In genomic region chr4:130166592-130166991, GRCm38 (mm10) we compare ENCODE assay signal across 16 mouse cellular contexts. TPM values are rescaled to one million over a fixed set of nuclear protein-coding genes. Genes with fewer than 3 reads are reported as not detected.
DNase-seq lines count a peak whose midpoint lies in the region; ATAC-seq lines count a peak whose summit lies in the region.
"Had no signal": no experiment of that assay in that cellular context is flagged by ENCODE, and none has a peak within 500 bp of the region (broad histone marks: within the 10 kb centered on the region; RNA-seq: fewer than 3 reads in every experiment).

No protein-coding gene starts in this region.

- H3K4me3 ChIP-seq in liver, embryonic 12.5 days = no peak overlapping the region
- no peak overlapping the region for H3K4me3 ChIP-seq in embryonic facial prominence, embryonic 14.5 days (ENCODE audit: low read depth, low read length)
- H3K4me3 ChIP-seq: erythroblast, embryonic 14.5 days had no signal

- intact Hi-C loops in heart, postnatal 36 days (cut with DNase I) = no loop called here

- peak; percentile 50 to 60 for DNase-seq in heart, adult 18-20 months
- DNase-seq in heart, postnatal 36 days = no peak
- DNase-seq in liver = no peak
- DNase-seq in embryonic facial prominence, embryonic 14.5 days (ENCODE audit: low spot score) = no peak
- DNase-seq in kidney, postnatal 25 days = peak; percentile 31 to 54
- DNase-seq in layer of hippocampus, postnatal 36 days = no peak
- DNase-seq: cerebellum, adult 18-20 months; gastrocnemius, postnatal 36 days had no signal

- H3K27me3 ChIP-seq in liver, embryonic 12.5 days (replicated peaks) = peaks cover 84% of the 10 kb centered on the region
- peaks cover 5% of the 10 kb centered on the region for H3K27me3 ChIP-seq in embryonic facial prominence, embryonic 14.5 days (replicated peaks; ENCODE audit: control insufficient read depth, insufficient read depth, low read length)

- no peaks in the 10 kb centered on the region for H3K9me3 ChIP-seq in liver, embryonic 12.5 days (replicated peaks)
- no peaks in the 10 kb centered on the region for H3K9me3 ChIP-seq in embryonic facial prominence, embryonic 14.5 days (ENCODE audit: control insufficient read depth, low read length)
- H3K9me3 ChIP-seq: midbrain, embryonic 13.5 days had no signal

- peaks cover 27% of the 10 kb centered on the region; the same call in 1 of the 2 replicates for H3K36me3 ChIP-seq in liver, embryonic 12.5 days
- no peaks in the 10 kb centered on the region for H3K36me3 ChIP-seq in embryonic facial prominence, embryonic 14.5 days (ENCODE audit: control insufficient read depth, insufficient read depth, low read length)
- H3K36me3 ChIP-seq: midbrain, embryonic 13.5 days had no signal

- peaks cover 32% of the 10 kb centered on the region for H3K4me1 ChIP-seq in liver, embryonic 12.5 days
- peaks cover 35% of the 10 kb centered on the region for H3K4me1 ChIP-seq in embryonic facial prominence, embryonic 14.5 days (ENCODE audit: control insufficient read depth, insufficient read depth, low read length)

- 0 out of 2 replicates have a peak overlapping the region, but pooled peaks have one; percentile 17 for H3K9ac ChIP-seq in liver, embryonic 12.5 days
- peak overlapping the region; percentile 32; the same call in 1 of the 2 replicates for H3K9ac ChIP-seq in embryonic facial prominence, embryonic 14.5 days (ENCODE audit: low read depth, low read length)
- H3K9ac ChIP-seq: hindbrain, embryonic 14.5 days; midbrain, embryonic 13.5 days had no signal

- no peak for ATAC-seq in liver, embryonic 12.5 days
- no peak for ATAC-seq in embryonic facial prominence, embryonic 14.5 days (ENCODE audit: low read depth)
- no peak for ATAC-seq in cerebellum, adult (ENCODE audit: insufficient number of reproducible peaks, low FRiP score, low TSS enrichment)
- ATAC-seq: midbrain, embryonic 13.5 days had no signal

- 73% methylated on average over 8 of the region's 8 CpGs for WGBS in liver, embryonic 12.5 days (ENCODE audit: insufficient replicate concordance)
- 56% methylated on average over 8 of the region's 8 CpGs for WGBS in embryonic facial prominence, embryonic 14.5 days

- no peak overlapping the region for H3K27ac ChIP-seq in liver, embryonic 12.5 days
- H3K27ac ChIP-seq in embryonic facial prominence, embryonic 14.5 days (replicated peaks; ENCODE audit: low read depth, low read length) = no peak overlapping the region; the same call in 1 of the 2 replicates
- H3K27ac ChIP-seq: hindbrain, embryonic 14.5 days; midbrain, embryonic 13.5 days had no signal

- H3K4me2 ChIP-seq in liver, embryonic 12.5 days = no peak overlapping the region
- 0 out of 2 replicates have a peak overlapping the region, but pooled peaks have one; percentile 5 for H3K4me2 ChIP-seq in embryonic facial prominence, embryonic 14.5 days (ENCODE audit: low read depth, low read length)

RNA-seq across cellular contexts. Expression of gene Tinagl1, which starts 8.3 kb away (rescaled TPM):
- 10 to 100 TPM; 55.7 to 66.1 TPM for total RNA-seq in heart, adult 18-20 months (2021)
- 10 to 100 TPM; 55.2 to 76.8 TPM for total RNA-seq in heart, postnatal 36 days (2021)
- polyA plus RNA-seq in liver, embryonic 12.5 days (2016; fragmentation: Nextera tagmentation; extraction: Ambion mirVana) = 30.9 and 32.6 TPM in 2 replicates
- polyA plus RNA-seq in embryonic facial prominence, embryonic 14.5 days (2014; fragmentation: Nextera tagmentation; extraction: Ambion mirVana) = 21.8 and 23.9 TPM in 2 replicates
- total RNA-seq in layer of hippocampus, postnatal 36 days (2021) = 1 to 10 TPM; 6.2 to 9.9 TPM

RNA-seq across cellular contexts. Expression of gene Hcrtr1, which starts 27.4 kb away (rescaled TPM):
- not detected for total RNA-seq in heart, adult 18-20 months (2021)
- total RNA-seq in heart, postnatal 36 days (2021) = not detected
- polyA plus RNA-seq in liver, embryonic 12.5 days (2016; fragmentation: Nextera tagmentation; extraction: Ambion mirVana) = 0.12 TPM in 1 of 2 replicates, not detected in the other
- 0.19 and 0.30 TPM in 2 replicates for polyA plus RNA-seq in embryonic facial prominence, embryonic 14.5 days (2014; fragmentation: Nextera tagmentation; extraction: Ambion mirVana)
- 1 to 10 TPM; 2.7 to 3.1 TPM for total RNA-seq in layer of hippocampus, postnatal 36 days (2021)
- total RNA-seq: gastrocnemius, postnatal 36 days had no signal
- polyA plus RNA-seq: erythroblast, embryonic 14.5 days had no signal

RNA-seq across cellular contexts. Expression of gene Gm853, which starts 55.6 kb away (rescaled TPM):
- total RNA-seq in heart, adult 18-20 months (2021) = not detected
- total RNA-seq in heart, postnatal 36 days (2021) = not detected
- polyA plus RNA-seq in liver, embryonic 12.5 days (2016; fragmentation: Nextera tagmentation; extraction: Ambion mirVana) = not detected in 2 replicates
- not detected in 2 replicates for polyA plus RNA-seq in embryonic facial prominence, embryonic 14.5 days (2014; fragmentation: Nextera tagmentation; extraction: Ambion mirVana)
- total RNA-seq in layer of hippocampus, postnatal 36 days (2021) = not detected
- total RNA-seq: gastrocnemius, postnatal 36 days had no signal
- polyA plus RNA-seq: erythroblast, embryonic 14.5 days; large intestine, adult 2 months; liver, embryonic 16.5 days; urinary bladder, adult 2 months had no signal

Comparison
In these comparisons a context has a peak if more than half of its experiments do, and no peak if none do; other contexts are left out.
1. DNase-seq: peak in heart, adult 18-20 months (2 of 2) and kidney, postnatal 25 days (2 of 2); none in heart, postnatal 36 days (0 of 2), liver (single experiment), embryonic facial prominence, embryonic 14.5 days (single experiment) and layer of hippocampus, postnatal 36 days (0 of 2).
2. RNA of gene Tinagl1, which starts 8.3 kb away (total RNA-seq): 55.2 to 76.8 TPM in heart, postnatal 36 days and 55.7 to 66.1 TPM in heart, adult 18-20 months; 6.2 to 9.9 TPM in layer of hippocampus, postnatal 36 days; every median in the first group is over 4 times any median in the second.